ENCODE assay signal across 26 mouse cellular contexts in the genomic region with DNA sequence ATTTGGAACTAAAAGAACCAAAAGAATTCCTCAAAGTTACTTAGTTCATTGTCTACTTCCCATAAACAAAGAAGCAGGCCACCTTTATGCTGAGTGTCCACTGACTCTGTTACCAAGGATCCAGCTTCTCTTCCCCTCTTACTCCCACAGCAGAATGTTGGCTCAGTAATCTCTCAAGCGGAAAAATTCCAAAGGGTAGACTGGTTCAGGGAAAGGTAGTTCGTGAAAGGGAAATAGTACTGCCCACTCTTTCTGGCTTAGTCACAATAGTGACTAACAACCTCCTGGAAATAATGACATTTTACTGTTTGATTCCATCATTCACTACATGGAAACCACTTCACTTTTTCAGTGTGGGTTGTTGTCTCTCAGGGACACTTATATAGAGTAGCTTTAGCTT. TPM values are rescaled to one million over a fixed set of nuclear protein-coding genes. Genes with fewer than 3 reads are reported as not detected.
"Had no signal": no experiment of that assay in that cellular context is flagged by ENCODE, and none has a peak within 500 bp of the region (broad histone marks: within the 10 kb centered on the region; RNA-seq: fewer than 3 reads in every experiment).

No protein-coding gene starts in this region.

- H3K27ac ChIP-seq: heart, adult 2 months; heart, embryonic 13.5 days; heart, embryonic 15.5 days; hindbrain, embryonic 13.5 days; hindbrain, embryonic 15.5 days; hindbrain, postnatal 0 days; layer of hippocampus, adult 2 months; left cerebral cortex, adult 2 months; limb, embryonic 10.5 days; limb, embryonic 12.5 days; liver, embryonic 13.5 days; liver, embryonic 15.5 days had no signal

- H3K36me3 ChIP-seq: heart, embryonic 13.5 days; heart, embryonic 15.5 days; hindbrain, embryonic 13.5 days; hindbrain, embryonic 15.5 days; limb, embryonic 10.5 days; limb, embryonic 12.5 days; liver, embryonic 13.5 days; liver, embryonic 15.5 days had no signal

- DNase-seq: gastrocnemius, postnatal 14 days; gastrocnemius, postnatal 36 days; heart, adult 11 months; heart, adult 2 months; heart, postnatal 14 days; heart, postnatal 36 days; kidney, adult 11 months; kidney, adult 2 months; kidney, adult 9 months; kidney, postnatal 25 days; kidney, postnatal 4 days; liver; liver, embryonic 13.5 days had no signal

- ATAC-seq: hindbrain, postnatal 0 days; intestine, embryonic 16.5 days had no signal

- H3K9me3 ChIP-seq: heart, embryonic 13.5 days; heart, embryonic 15.5 days; hindbrain, embryonic 13.5 days; hindbrain, embryonic 15.5 days; limb, embryonic 10.5 days; limb, embryonic 12.5 days; liver, embryonic 13.5 days; liver, embryonic 15.5 days had no signal

- H3K4me3 ChIP-seq: heart, adult 2 months; heart, embryonic 13.5 days; heart, embryonic 15.5 days; hindbrain, embryonic 13.5 days; hindbrain, embryonic 15.5 days; layer of hippocampus, adult 2 months; left cerebral cortex, adult 2 months; limb, embryonic 10.5 days; limb, embryonic 12.5 days; liver, embryonic 13.5 days; liver, embryonic 15.5 days had no signal

- H3K27me3 ChIP-seq: heart, embryonic 13.5 days; heart, embryonic 15.5 days; hindbrain, embryonic 13.5 days; hindbrain, embryonic 15.5 days; liver, embryonic 13.5 days; liver, embryonic 15.5 days had no signal

- H3K9ac ChIP-seq: heart, embryonic 13.5 days; heart, embryonic 15.5 days; hindbrain, embryonic 13.5 days; hindbrain, embryonic 15.5 days; limb, embryonic 12.5 days; liver, embryonic 13.5 days; liver, embryonic 15.5 days had no signal

- H3K4me1 ChIP-seq: heart, embryonic 13.5 days; heart, embryonic 15.5 days; hindbrain, embryonic 15.5 days; limb, embryonic 12.5 days; liver, embryonic 13.5 days; liver, embryonic 15.5 days had no signal

- H3K4me2 ChIP-seq: heart, embryonic 11.5 days; heart, embryonic 13.5 days; heart, embryonic 15.5 days; hindbrain, embryonic 13.5 days; hindbrain, embryonic 15.5 days; limb, embryonic 12.5 days; liver, embryonic 11.5 days; liver, embryonic 13.5 days; liver, embryonic 15.5 days had no signal

RNA-seq across cellular contexts. Expression of gene Eda2r, which starts 4.2 kb away (rescaled TPM):
- total RNA-seq: left cerebral cortex, adult 2 months had no signal
